Mouse (Mus musculus) heart, postnatal 0 days (tissue): ENCODE results near the gene Cdon.

Source experiments
- CTCF ChIP-seq: IDR thresholded peaks from 2 replicates; pipeline ENCODE4 v1.5.1; 2016; ENCODE audit warnings: antibody characterized with exemption, control low read depth, low read depth
- EP300 ChIP-seq: IDR thresholded peaks from 2 replicates; pipeline ENCODE4 v1.6.1; 2016; ENCODE audit warnings: antibody characterized with exemption, low read depth

GRCm38 (mm10) chr9:35543099-35543860 is 122.4 kb downstream of the Cdon start:
- TF ChIP-seq CTCF (no peak), EP300 (no peak)
